Mouse (Mus musculus): ENCODE results near the gene Mgea5. TPM values are rescaled to one million over a fixed set of nuclear protein-coding genes. Genes with fewer than 3 reads are reported as not detected.
A peak's percentile ranks its signal among the peaks of the same experiment; 100 is the strongest.

The Mgea5 gene
- polyA plus RNA-seq, 1 experiment from 2014 or later = 79.4 TPM

DNA sequence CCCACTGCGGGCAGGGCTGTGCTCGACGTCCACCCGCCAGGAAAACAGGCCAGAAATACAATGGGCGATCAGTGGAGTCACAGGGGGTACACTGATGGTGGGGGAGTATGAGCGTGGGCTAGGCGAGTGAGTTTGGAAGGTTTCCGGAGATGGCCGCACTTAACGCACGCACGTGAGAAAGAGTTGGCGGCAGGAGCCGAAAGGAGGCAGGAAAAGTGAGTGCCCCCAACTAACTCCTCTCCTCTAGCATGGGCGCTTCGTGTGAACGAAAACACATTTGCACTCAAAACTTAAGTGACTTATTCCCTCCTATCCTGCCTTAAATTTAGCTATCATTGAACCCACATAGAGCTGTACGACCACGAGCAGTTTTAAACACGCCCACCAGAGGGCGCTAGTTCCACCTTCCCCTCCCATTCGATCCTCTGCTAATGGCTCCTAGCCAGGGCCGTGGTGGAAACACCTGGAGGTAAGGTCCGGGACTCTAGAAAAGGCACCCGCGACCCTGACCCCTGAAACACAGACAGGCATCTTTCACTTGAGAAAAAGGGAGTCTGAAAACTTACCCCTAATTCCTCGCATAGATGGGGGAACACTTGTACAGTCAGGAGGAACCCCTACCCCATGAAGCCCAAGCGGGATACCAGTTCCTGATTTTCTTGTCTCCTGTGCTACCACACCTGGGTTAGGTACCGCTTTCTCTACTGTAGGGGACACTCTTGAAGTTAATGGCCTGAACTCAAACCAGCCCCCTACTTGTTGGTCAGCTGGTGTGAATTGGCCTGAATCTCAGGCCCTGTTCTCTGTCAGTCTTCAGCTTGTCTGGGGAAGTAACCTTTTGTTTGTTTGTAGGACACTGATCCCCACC, 37.2 kb downstream of the Mgea5 start:
- no peak overlapping the region for H3K9ac ChIP-seq
- no peak overlapping the region for H3K27ac ChIP-seq (replicated peaks)
- peaks cover 10% of the 10 kb centered on the region for H3K36me3 ChIP-seq
- H3K4me1 ChIP-seq (replicated peaks) = peaks cover 54% of the 10 kb centered on the region
- no peak overlapping the region for H3K4me2 ChIP-seq
- 8% methylated on average over 29 of the region's 29 CpGs for WGBS
- ATAC-seq (ENCODE audit: low read depth) = 0 out of 2 replicates have a peak, but pooled peaks have one; percentile 4
- no peak overlapping the region for H3K4me3 ChIP-seq
- H3K9me3 ChIP-seq = no peaks in the 10 kb centered on the region
- peaks cover 61% of the 10 kb centered on the region for H3K27me3 ChIP-seq

DNA sequence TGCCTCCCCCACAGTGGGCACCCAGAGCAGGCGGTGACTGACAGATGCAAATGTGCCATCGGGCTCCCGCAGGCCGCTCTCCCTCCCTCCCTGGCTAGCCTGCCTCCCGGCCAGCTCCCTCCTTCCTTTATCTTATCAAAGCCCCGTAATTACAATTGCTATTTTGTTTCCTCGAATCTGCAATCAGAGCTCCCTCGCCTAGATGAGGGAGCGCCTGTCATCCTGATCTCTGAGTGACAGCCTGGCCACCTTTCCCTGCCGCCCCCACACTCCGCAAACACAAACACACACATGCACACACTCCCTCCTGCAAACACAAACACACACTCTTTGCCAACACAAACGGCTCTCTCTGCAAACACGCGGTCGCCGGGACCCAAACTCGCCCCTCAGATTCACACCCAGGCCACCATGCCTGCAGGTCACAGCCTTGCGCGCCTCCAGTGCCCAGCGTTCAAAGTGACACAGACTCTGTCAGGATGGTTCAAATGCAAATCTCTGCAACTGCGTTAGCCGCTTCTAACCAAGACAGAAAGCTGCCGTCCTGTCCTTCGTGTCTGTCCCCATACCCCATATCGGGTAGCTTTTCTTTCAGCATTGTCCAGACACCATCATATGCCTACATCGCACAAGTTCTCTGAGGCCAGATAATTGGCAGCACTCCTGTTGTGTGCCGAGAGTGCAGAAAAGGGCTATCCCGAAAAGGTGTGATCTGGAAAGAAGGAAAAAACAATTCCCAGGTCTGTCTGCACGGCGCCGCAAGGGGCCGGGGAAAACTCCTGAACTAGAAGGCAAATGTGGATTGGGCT, 38.1 kb downstream of the Mgea5 start:
- Histone ChIP-seq H3K4me1 (replicated peaks) (peaks cover 59% of the 10 kb centered on the region), H3K27ac (replicated peaks) (no peak overlapping the region), H3K36me3 (peaks cover 7% of the 10 kb centered on the region), H3K4me3 (no peak overlapping the region), H3K27me3 (peaks cover 69% of the 10 kb centered on the region), H3K9me3 (no peaks in the 10 kb centered on the region), H3K9ac (0 out of 2 replicates have a peak overlapping the region, but pooled peaks have one; percentile 38), H3K4me2 (no peak overlapping the region)
- no peak for ATAC-seq (ENCODE audit: low read depth)
- WGBS = 3% methylated on average over 32 of the region's 32 CpGs

DNA sequence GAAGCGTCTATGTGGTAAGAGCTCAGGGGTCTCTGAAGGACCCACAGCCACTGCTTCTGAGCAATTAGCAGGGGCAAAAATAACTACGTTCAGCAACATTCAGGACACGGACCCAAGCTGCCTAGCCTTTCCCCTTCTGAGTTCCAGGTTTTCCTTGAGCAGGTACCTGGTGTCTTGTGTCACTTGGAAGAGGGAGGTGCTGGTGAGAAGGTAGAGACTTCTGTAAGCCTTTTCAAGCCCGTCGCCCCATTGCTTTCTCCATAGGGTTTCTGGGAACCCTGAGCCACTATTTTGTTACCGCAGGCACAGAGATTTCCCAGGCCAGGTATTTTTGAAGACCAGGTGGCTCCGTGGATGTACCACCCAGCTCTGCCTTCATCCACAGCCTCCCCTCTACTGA, 40.0 kb downstream of the Mgea5 start:
- Histone ChIP-seq H3K4me3 (no peak overlapping the region), H3K9me3 (no peaks in the 10 kb centered on the region), H3K9ac (no peak overlapping the region), H3K27me3 (peaks cover 89% of the 10 kb centered on the region), H3K27ac (replicated peaks) (no peak overlapping the region), H3K36me3 (peaks cover 4% of the 10 kb centered on the region; the same call in 1 of the 2 replicates), H3K4me1 (replicated peaks) (peaks cover 47% of the 10 kb centered on the region), H3K4me2 (no peak overlapping the region)
- 23% methylated on average over 7 of the region's 7 CpGs for WGBS
- no peak for ATAC-seq (ENCODE audit: low read depth)

DNA sequence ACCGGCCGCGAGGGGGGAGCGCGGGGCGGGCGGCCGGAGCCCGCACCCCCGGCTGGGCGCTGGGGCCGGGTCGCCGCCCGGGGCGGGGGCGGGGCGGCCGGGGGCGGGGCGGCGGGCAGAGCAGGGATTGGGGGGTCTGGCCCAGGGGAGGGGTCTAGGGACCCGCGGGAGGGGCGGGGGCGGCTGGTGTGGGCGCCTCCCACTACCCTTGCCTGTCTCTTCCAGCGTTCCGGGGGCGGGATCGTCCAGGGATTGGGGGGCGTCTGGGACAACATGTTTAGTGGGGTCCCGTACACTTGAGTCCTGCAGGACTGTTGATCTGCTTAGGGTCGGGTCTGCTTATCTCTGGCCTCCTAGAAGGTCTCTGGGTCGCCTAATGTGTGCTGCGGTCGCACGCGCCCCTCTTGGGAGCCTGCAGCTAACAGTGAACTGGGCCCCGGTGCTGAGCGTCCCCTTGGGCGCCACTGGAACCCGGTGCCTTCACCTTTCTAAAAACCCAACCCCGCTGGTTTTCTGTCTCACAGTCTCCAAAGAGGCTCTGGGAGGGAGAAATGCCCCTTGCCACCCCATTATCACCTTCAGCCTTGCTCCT, 40.6 kb downstream of the Mgea5 start:
- peaks cover 4% of the 10 kb centered on the region; the same call in 1 of the 2 replicates for H3K36me3 ChIP-seq
- WGBS = under 1% methylated on average over 19 of the region's 44 CpGs
- peak overlapping the region; percentile 52 for H3K9ac ChIP-seq
- peak overlapping the region; percentile 37 for H3K4me3 ChIP-seq
- no peaks in the 10 kb centered on the region for H3K9me3 ChIP-seq
- H3K27ac ChIP-seq (replicated peaks) = no peak overlapping the region
- H3K27me3 ChIP-seq = peaks cover 94% of the 10 kb centered on the region
- H3K4me2 ChIP-seq = peak overlapping the region; percentile 64
- H3K4me1 ChIP-seq (replicated peaks) = peaks cover 42% of the 10 kb centered on the region
- no peak for ATAC-seq (ENCODE audit: low read depth)

DNA sequence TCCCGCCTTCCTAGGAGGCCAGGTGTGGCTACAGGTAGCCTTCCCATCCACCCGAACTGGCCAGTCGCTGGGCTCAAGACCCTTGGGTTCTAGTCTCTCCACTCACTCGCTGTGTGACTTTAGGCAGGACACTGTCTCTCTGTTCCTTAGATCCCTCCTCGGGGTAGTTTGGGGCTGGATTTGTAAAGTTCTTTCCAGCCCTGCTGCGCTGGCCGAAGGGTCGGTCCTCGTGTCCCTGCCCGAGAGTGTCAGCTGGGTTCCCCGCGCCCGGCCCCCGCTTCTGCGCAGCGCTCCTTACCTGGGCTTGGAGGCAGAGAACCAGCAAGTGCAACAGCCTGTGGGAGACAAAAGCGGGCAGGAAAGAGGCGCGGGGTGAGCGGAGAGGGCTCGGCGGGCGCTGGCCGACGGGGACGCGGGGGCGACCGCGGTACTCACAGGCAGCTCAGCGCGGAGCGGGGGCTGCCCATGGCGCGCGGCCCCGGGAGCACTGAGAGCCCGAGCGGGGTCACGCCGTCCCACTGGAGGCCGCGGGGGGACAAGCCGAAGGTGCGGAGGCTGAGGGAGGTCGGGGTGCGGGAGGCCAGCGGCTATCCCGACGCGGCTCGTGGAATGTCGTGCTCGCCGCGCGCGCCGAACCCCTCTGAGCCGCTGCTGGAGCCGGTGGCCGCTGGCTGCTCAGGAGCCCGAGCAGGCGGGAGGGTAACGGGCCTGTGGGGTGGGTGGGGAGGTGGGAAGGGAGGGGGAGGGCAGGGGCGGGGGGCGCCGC, 41.2 kb downstream of the Mgea5 start, which contains the start of gene Fgf8:
Fgf8 (minus strand) TSS at position 698 of the 766 bp plus-strand sequence.
- H3K9ac ChIP-seq = peak within 1 kb of the TSS; percentile 52
- peak within 1 kb of the TSS; percentile 37 for H3K4me3 ChIP-seq
- H3K4me1 ChIP-seq (replicated peaks) = peaks cover 41% of the 10 kb centered on the region
- WGBS = under 1% methylated on average over 45 of the region's 68 CpGs
- H3K9me3 ChIP-seq = no peaks in the 10 kb centered on the region
- peaks cover 4% of the 10 kb centered on the region; the same call in 1 of the 2 replicates for H3K36me3 ChIP-seq
- ATAC-seq (ENCODE audit: low read depth) = no peak
- peak within 1 kb of the TSS; percentile 64 for H3K4me2 ChIP-seq
- H3K27ac ChIP-seq (replicated peaks) = no peak within 1 kb of the TSS
- H3K27me3 ChIP-seq = peaks cover 100% of the 10 kb centered on the region

DNA sequence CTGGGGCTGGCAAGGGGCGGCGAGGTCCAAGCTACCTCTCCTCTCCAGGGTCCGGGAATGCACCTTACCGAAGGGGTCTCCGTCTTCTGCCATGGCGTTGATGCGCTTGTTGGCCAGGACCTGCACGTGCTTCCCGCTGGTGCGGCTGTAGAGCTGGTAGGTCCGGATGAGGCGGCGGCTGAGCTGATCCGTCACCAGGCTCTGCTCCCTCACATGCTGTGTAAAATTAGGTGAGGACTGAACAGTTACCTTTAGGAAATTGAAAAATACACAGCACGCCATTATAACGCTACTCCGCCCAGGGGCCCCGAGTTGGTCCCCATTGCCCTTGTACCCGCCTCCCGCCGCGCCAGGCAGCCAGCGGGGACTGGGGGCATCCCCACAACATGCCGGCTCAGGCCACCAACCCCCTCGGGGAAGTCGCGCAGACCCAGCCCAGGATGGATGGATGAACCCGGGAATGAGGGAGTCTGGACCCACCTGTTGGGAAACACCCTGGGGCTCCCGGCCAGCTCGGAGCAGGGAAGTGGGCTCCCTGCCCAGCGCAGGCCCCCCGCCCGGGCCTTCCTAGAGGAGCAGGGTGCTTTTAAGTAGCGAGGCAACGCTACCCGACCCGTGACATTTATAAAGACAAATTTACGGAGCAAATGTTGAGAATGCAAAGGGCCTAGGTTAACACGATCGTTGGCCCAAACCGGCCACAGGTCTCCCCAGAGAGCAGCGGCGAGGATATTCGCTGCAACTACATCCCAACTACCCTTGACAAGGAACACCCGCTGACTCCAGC, 42.0 kb downstream of the Mgea5 start:
- Histone ChIP-seq H3K9ac (no peak overlapping the region), H3K27ac (replicated peaks) (no peak overlapping the region), H3K4me1 (replicated peaks) (peaks cover 45% of the 10 kb centered on the region), H3K4me2 (peak overlapping the region; percentile 64), H3K36me3 (no peaks in the 10 kb centered on the region), H3K9me3 (no peaks in the 10 kb centered on the region), H3K4me3 (0 out of 2 replicates have a peak overlapping the region, but pooled peaks have one; percentile 37), H3K27me3 (peaks cover 100% of the 10 kb centered on the region)
- ATAC-seq (ENCODE audit: low read depth) = no peak
- WGBS = 2% methylated on average over 45 of the region's 45 CpGs

DNA sequence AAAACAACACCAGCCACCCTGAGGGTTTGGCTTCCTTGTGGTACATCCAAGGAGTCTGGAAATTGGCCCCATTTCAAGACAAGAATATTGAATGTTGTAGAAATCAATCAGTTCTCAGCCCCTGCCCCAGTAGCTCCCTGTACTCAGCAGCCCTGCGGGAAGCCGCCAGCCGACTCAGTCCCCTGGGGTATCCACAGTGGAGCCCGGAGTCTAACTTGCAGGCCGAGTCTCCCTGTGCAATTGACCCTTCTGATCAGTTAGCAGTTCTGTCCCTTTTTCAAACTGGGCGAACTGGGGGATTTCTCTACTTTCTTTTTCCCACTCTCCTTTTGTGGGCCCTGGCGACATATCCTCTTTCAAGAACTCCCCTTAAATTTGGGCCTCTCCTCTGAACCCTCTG, 42.8 kb downstream of the Mgea5 start:
- Histone ChIP-seq H3K4me1 (replicated peaks) (peaks cover 47% of the 10 kb centered on the region), H3K27me3 (peaks cover 100% of the 10 kb centered on the region), H3K27ac (replicated peaks) (no peak overlapping the region), H3K4me2 (no peak overlapping the region), H3K9me3 (no peaks in the 10 kb centered on the region), H3K9ac (no peak overlapping the region), H3K4me3 (no peak overlapping the region), H3K36me3 (no peaks in the 10 kb centered on the region)
- WGBS = 1% methylated on average over 7 of the region's 7 CpGs
- no peak for ATAC-seq (ENCODE audit: low read depth)

DNA sequence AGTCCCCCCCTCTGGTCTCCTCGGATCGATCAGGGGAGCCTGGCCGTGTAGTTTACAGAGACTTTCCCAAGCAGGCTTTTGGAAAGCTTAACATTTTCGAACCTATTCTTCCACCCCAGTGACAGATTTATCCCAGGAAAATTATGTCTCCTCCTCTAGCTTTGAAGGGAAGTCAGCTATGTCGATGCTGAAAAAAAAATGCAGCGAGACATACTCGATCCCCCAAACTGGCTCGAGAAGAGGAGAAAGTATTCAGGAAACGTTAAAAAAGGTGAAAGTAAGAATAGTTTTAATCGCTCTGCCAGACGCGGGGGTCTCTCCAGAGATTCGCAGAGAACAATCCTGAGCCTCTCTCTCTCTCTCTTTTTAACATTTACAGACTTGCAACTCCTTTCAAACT, 43.4 kb downstream of the Mgea5 start:
- 3% methylated on average over 13 of the region's 13 CpGs for WGBS
- Histone ChIP-seq H3K4me2 (no peak overlapping the region), H3K27ac (replicated peaks) (no peak overlapping the region), H3K4me1 (replicated peaks) (peaks cover 43% of the 10 kb centered on the region), H3K4me3 (no peak overlapping the region), H3K27me3 (peaks cover 100% of the 10 kb centered on the region), H3K36me3 (no peaks in the 10 kb centered on the region), H3K9me3 (no peaks in the 10 kb centered on the region), H3K9ac (no peak overlapping the region)
- no peak for ATAC-seq (ENCODE audit: low read depth)

DNA sequence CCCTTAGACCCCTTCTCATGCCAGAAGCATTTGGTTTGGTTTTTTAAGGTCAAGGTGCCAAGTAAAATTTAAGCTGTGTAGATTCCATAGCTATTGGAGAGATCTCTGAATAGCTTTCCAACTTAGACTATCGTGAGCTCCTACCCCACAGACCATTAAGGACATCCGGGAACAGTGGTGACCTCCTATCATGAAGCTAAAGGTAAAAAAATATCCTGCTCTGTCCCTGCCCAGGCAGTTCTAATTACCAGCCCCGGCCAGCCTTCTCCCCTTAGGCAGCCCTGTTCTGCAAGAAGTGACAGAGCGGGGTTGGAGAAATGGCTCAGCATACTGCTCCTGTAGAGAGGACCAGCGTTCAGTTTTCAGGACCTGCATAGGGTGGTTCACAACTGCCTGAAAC, 45.1 kb downstream of the Mgea5 start:
- H3K4me1 ChIP-seq (replicated peaks) = peaks cover 46% of the 10 kb centered on the region
- H3K9me3 ChIP-seq = no peaks in the 10 kb centered on the region
- H3K9ac ChIP-seq = no peak overlapping the region
- no peak overlapping the region for H3K4me3 ChIP-seq
- H3K27me3 ChIP-seq = peaks cover 100% of the 10 kb centered on the region
- 50% methylated on average over 5 of the region's 5 CpGs for WGBS
- H3K36me3 ChIP-seq = no peaks in the 10 kb centered on the region
- H3K27ac ChIP-seq (replicated peaks) = no peak overlapping the region
- no peak overlapping the region for H3K4me2 ChIP-seq
- no peak for ATAC-seq (ENCODE audit: low read depth)

DNA sequence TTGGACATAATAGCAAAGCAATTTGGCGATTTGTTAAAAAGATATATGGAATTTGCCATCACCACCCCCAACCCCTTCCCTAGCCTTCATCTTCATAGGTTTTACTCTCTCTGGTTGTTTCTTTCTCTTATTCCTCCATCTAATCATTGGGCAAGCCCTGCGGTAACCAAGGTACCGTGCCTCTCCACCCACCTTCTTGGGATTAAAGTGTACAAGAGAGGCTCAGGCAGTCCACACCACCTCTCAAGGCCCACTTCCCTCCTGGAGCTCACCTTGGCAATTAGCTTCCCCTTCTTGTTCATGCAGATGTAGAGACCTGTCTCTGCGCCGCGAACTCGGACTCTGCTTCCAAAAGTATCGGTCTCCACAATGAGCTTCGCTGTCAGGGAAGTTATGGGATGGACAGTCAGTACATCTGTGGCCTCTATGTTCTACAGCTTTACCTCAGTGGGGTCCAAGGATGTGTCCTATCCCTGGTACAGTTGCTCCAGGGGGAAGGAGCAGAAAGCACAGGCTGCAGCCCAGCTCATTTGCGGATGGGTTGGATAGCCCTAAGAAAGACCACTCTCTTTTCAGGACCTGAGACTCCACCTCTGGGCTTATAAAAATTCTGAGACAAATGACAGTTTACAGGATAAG, 45.7 kb downstream of the Mgea5 start:
- no peak overlapping the region for H3K4me2 ChIP-seq
- no peak for ATAC-seq (ENCODE audit: low read depth)
- no peak overlapping the region for H3K27ac ChIP-seq (replicated peaks)
- H3K9me3 ChIP-seq = no peaks in the 10 kb centered on the region
- no peak overlapping the region for H3K9ac ChIP-seq
- H3K27me3 ChIP-seq = peaks cover 100% of the 10 kb centered on the region
- H3K36me3 ChIP-seq = no peaks in the 10 kb centered on the region
- H3K4me1 ChIP-seq (replicated peaks) = peaks cover 42% of the 10 kb centered on the region
- 60% methylated on average over 10 of the region's 10 CpGs for WGBS
- H3K4me3 ChIP-seq = no peak overlapping the region

Measured in neural tube, embryonic 13.5 days (tissue).